Mouse (Mus musculus) MEL (cell line): Measurements from ENCODE around the gene Snx4. TPM values are rescaled to one million over a fixed set of nuclear protein-coding genes. Genes with fewer than 3 reads are reported as not detected.
A peak's percentile ranks its signal among the peaks of the same experiment; 100 is the strongest.

Experiments used
- DNase-seq: peaks from one replicate; pipeline ENCODE4 v3.0.0; 2011; ENCODE audit warnings: low read depth, low spot score
- H3K27ac ChIP-seq: 2 replicates; pipeline ENCODE4 v1.5.1; 2012; ENCODE audit warnings: low read depth, mild to moderate bottlenecking, control low read depth, low read length, moderate library complexity; ENCODE audit not compliant: control insufficient read depth
- H3K27me3 ChIP-seq, 2 experiments: fragments of 150-350 bp in 1 of 2; sonication (generic) in 1 of 2; 2 replicates each; pipeline ENCODE4 v1.6.1; 2012; ENCODE audit warnings: low read length in 2 of 2, mild to moderate bottlenecking in 2 of 2, improper control_type of control experiment in 1 of 2, moderate library complexity in 1 of 2; ENCODE audit not compliant: insufficient read depth in 2 of 2, control insufficient read depth in 1 of 2
- H3K36me3 ChIP-seq, 2 experiments: 2 replicates each; pipeline ENCODE4 v1.6.1; 2012 to 2014; ENCODE audit warnings: low read length in 2 of 2, improper control_type of control experiment in 1 of 2, inconsistent platforms in 1 of 2, mild to moderate bottlenecking in 1 of 2; ENCODE audit not compliant: insufficient read depth in 2 of 2, control insufficient read depth in 1 of 2
- H3K4me1 ChIP-seq, 2 experiments: fragments of 150-350 bp in 1 of 2; sonication (generic) in 1 of 2; 2 replicates each; pipeline ENCODE4 v1.6.1; 2012; ENCODE audit warnings: low read length in 2 of 2, improper control_type of control experiment in 1 of 2, mild to moderate bottlenecking in 1 of 2; ENCODE audit not compliant: insufficient read depth in 2 of 2, control insufficient read depth in 1 of 2
- H3K4me3 ChIP-seq, 2 experiments: fragments of 150-350 bp in 1 of 2; sonication (generic) in 1 of 2; 2 replicates each; pipeline ENCODE4 v1.5.1; 2012; ENCODE audit warnings: low read depth in 2 of 2, low read length in 2 of 2, mild to moderate bottlenecking in 2 of 2, moderate library complexity in 2 of 2, control low read depth in 1 of 2, improper control_type of control experiment in 1 of 2; ENCODE audit not compliant: control insufficient read depth in 1 of 2, insufficient read depth in 1 of 2
- H3K79me2 ChIP-seq: 2 replicates; pipeline ENCODE4 v1.6.1; 2012; ENCODE audit warnings: mild to moderate bottlenecking, low read length, moderate library complexity; ENCODE audit not compliant: control insufficient read depth, poor library complexity, insufficient read depth
- H3K9ac ChIP-seq: 2 replicates; pipeline ENCODE4 v1.6.1; 2012; ENCODE audit warnings: low read depth, mild to moderate bottlenecking, control low read depth, low read length, moderate library complexity; ENCODE audit not compliant: control insufficient read depth, poor library complexity, severe bottlenecking
- H3K9me3 ChIP-seq: fragments of 150-350 bp; sonication (generic); replicated peaks from 2 replicates; pipeline ENCODE4 v1.6.1; 2012; ENCODE audit warnings: mild to moderate bottlenecking, low read length, improper control_type of control experiment, moderate library complexity; ENCODE audit not compliant: insufficient read depth
- BHLHE40 ChIP-seq: IDR thresholded peaks from 2 replicates; pipeline ENCODE4 v1.6.1; 2012; ENCODE audit warnings: low read depth, mild to moderate bottlenecking, inconsistent platforms, low read length, improper control_type of control experiment, borderline replicate concordance
- CHD2 ChIP-seq: IDR thresholded peaks from 2 replicates; pipeline ENCODE4 v1.6.1; 2011; ENCODE audit warnings: low read length, improper control_type of control experiment
- E2F4 ChIP-seq: IDR thresholded peaks from 2 replicates; pipeline ENCODE4 v1.6.1; 2011; ENCODE audit warnings: low read depth, low read length, improper control_type of control experiment, borderline replicate concordance
- EP300 ChIP-seq, 2 experiments: IDR thresholded peaks; 2 replicates each; pipeline ENCODE4 v1.6.1; 2011; ENCODE audit warnings: improper control_type of control experiment in 2 of 2, low read length in 2 of 2, low read depth in 1 of 2, mild to moderate bottlenecking in 1 of 2
- ETS1 ChIP-seq: IDR thresholded peaks from 2 replicates; pipeline ENCODE4 v1.6.1; 2012; ENCODE audit warnings: low read depth, mild to moderate bottlenecking, inconsistent platforms, low read length, improper control_type of control experiment, moderate library complexity
- GABPA ChIP-seq: IDR thresholded peaks from 2 replicates; pipeline ENCODE4 v1.6.1; 2012; ENCODE audit warnings: low read depth, mild to moderate bottlenecking, inconsistent platforms, low read length, improper control_type of control experiment, moderate library complexity
- GATA1 ChIP-seq: IDR thresholded peaks from 2 replicates; pipeline ENCODE4 v1.6.1; 2011; ENCODE audit warnings: low read depth, low read length, improper control_type of control experiment
- HCFC1 ChIP-seq: IDR thresholded peaks from 2 replicates; pipeline ENCODE4 v1.6.1; 2012; ENCODE audit warnings: low read depth, mild to moderate bottlenecking, inconsistent platforms, low read length, improper control_type of control experiment, moderate library complexity
- JUND ChIP-seq: IDR thresholded peaks from 2 replicates; pipeline ENCODE4 v1.6.1; 2011; ENCODE audit warnings: low read depth, mild to moderate bottlenecking, improper control_type of control experiment, low read length
- MAX ChIP-seq: IDR thresholded peaks from 2 replicates; pipeline ENCODE4 v1.6.1; 2011; ENCODE audit warnings: low read length, improper control_type of control experiment
- MEF2A ChIP-seq: IDR thresholded peaks from 2 replicates; pipeline ENCODE4 v1.6.1; 2014; ENCODE audit warnings: low read depth, mild to moderate bottlenecking, inconsistent platforms, low read length, improper control_type of control experiment; ENCODE audit not compliant: poor library complexity, insufficient replicate concordance, severe bottlenecking; ENCODE audit errors: extremely low read depth
- MXI1 ChIP-seq: IDR thresholded peaks from 2 replicates; pipeline ENCODE4 v1.6.1; 2011; ENCODE audit warnings: mild to moderate bottlenecking, low read depth, low read length, improper control_type of control experiment
- MYB ChIP-seq: IDR thresholded peaks from 2 replicates; pipeline ENCODE4 v1.6.1; 2011; ENCODE audit warnings: mild to moderate bottlenecking, low read depth, low read length, improper control_type of control experiment
- MYC ChIP-seq: IDR thresholded peaks from 2 replicates; pipeline ENCODE4 v1.6.1; 2011; ENCODE audit warnings: low read depth, mild to moderate bottlenecking, low read length, improper control_type of control experiment, moderate library complexity
- NRF1 ChIP-seq: IDR thresholded peaks from 2 replicates; pipeline ENCODE4 v1.6.1; 2014; ENCODE audit warnings: low read depth, mild to moderate bottlenecking, inconsistent platforms, low read length, improper control_type of control experiment, moderate library complexity; ENCODE audit not compliant: poor library complexity, insufficient read depth, severe bottlenecking
- POLR2AphosphoS5 ChIP-seq: IDR thresholded peaks from 2 replicates; pipeline ENCODE4 v1.6.1; 2012; ENCODE audit warnings: low read depth, borderline replicate concordance, mild to moderate bottlenecking, inconsistent platforms, low read length, moderate library complexity, mixed read lengths
- RAD21 ChIP-seq: IDR thresholded peaks from 2 replicates; pipeline ENCODE4 v1.6.1; 2011; ENCODE audit warnings: mild to moderate bottlenecking, low read depth, low read length, improper control_type of control experiment
- RCOR1 ChIP-seq: IDR thresholded peaks from 2 replicates; pipeline ENCODE4 v1.6.1; 2012; ENCODE audit warnings: low read depth, mild to moderate bottlenecking, inconsistent platforms, low read length, improper control_type of control experiment
- SIN3A ChIP-seq: IDR thresholded peaks from 2 replicates; pipeline ENCODE4 v1.6.1; 2012; ENCODE audit warnings: low read length, improper control_type of control experiment, inconsistent platforms
- TAL1 ChIP-seq: IDR thresholded peaks from 2 replicates; pipeline ENCODE4 v1.6.1; 2012; ENCODE audit warnings: mild to moderate bottlenecking, inconsistent platforms, low read length, moderate library complexity, mixed read lengths
- TBP ChIP-seq: IDR thresholded peaks from 2 replicates; pipeline ENCODE4 v1.8.0; 2011; ENCODE audit warnings: low read depth, low read length, improper control_type of control experiment
- TCF12 ChIP-seq: IDR thresholded peaks from 2 replicates; pipeline ENCODE4 v1.6.1; 2014; ENCODE audit warnings: low read depth, mild to moderate bottlenecking, inconsistent platforms, low read length, improper control_type of control experiment, moderate library complexity
- UBTF ChIP-seq: IDR thresholded peaks from 2 replicates; pipeline ENCODE4 v1.6.1; 2012; ENCODE audit warnings: low read depth, mild to moderate bottlenecking, inconsistent platforms, low read length, improper control_type of control experiment, moderate library complexity, borderline replicate concordance; ENCODE audit not compliant: insufficient read depth
- ZNF384 ChIP-seq: IDR thresholded peaks from 2 replicates; pipeline ENCODE4 v1.6.1; 2012; ENCODE audit warnings: low read depth, mild to moderate bottlenecking, inconsistent platforms, low read length, improper control_type of control experiment
- polyA plus RNA-seq, 2 experiments: library from polyadenylated mRNA; stranded (reverse) in 1 of 2; unstranded in 1 of 2; fragments of >175 nt in 1 of 2; fragments of >200 nt in 1 of 2; gene quantifications; 2 replicates each; pipeline versions ENCODE4 v1.2.1 to v1.2.4; 2012; ENCODE audit warnings: low replicate concordance in 2 of 2, low read depth in 1 of 2; ENCODE audit not compliant: insufficient read length in 2 of 2, insufficient read depth in 1 of 2, missing spikeins in 1 of 2
- total RNA-seq: library from RNA; depleted of rRNA; stranded (reverse); fragments of 300-350 nt; gene quantifications from 2 replicates; pipeline ENCODE4 v1.2.3, GENCODE M21; 2012

Snx4 gene
- total and polyA plus RNA-seq, 3 experiments = 34.7 to 36.1 TPM; not detected in 1

DNA sequence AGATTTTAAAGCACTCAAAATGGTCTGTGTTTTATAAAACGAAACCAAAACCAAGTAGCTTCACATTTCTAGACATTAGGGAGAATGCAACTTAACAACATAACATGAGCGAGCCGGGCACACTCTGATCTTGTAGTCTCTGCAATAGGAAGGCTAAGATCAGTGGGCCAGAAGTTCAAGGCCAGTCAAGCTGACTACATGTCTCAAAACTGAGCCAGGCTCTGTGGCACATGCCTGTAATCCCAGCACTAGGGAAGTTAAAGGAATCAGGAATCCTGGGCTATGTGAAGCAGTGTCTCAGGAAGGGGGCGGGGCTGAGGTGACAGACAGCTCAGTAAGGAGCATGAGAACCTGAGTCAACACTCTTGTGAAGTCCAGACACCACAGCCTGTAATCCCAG lies 93.6 kb downstream of the Snx4 start:
- peak; percentile 51 for DNase-seq
- H3K27ac ChIP-seq = no peak overlapping the region
- H3K4me1 ChIP-seq = peaks cover 3 to 8% of the 10 kb centered on the region in 2 experiments; a peak in 2 of 4 replicates
- H3K36me3 ChIP-seq = peaks cover 0 to 3% of the 10 kb centered on the region in 2 experiments; a peak in 2 of 4 replicates
- H3K79me2 ChIP-seq = no peaks in the 10 kb centered on the region
- peaks cover 0 to 1% of the 10 kb centered on the region in 2 experiments; a peak in 1 of 4 replicates for H3K27me3 ChIP-seq
- H3K9ac ChIP-seq = peak overlapping the region; percentile 17; the same call in 1 of the 2 replicates
- no peaks in the 10 kb centered on the region for H3K9me3 ChIP-seq
- peak overlapping the region; percentile 62 to 98 for H3K4me3 ChIP-seq
- TF ChIP-seq TBP (no peak), RAD21 (no peak), EP300 (IDR thresholded peaks at IDR 0.05; ENCODE audit: low read depth in 1 of 2, low read length in 2 of 2) (no peak), E2F4 (no peak), MXI1 (peak; percentile 57; the same call in 1 of the 2 replicates), SIN3A (no peak; the same call in 1 of the 2 replicates), JUND (no peak), ETS1 (peak; percentile 30; the same call in 1 of the 2 replicates)

DNA sequence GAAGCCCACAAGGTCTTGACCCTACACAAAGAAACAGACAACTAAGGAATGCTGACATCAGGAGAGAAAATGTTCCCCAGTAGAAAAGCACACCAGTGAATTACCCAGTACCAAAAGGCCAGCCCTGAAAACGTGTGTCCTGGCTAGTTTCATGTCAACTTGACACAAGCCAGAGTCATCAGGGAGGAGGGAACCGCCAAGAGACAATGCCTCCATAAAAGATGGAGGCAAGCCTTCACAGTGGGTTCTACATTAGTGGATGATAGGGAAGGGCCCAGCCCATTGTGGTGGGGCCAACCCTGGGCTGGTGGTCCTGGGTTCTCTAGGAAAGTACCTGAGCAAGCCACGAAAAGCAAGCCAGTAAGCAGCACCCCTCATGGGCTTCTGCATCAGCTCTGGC lies 95.1 kb downstream of the Snx4 start:
- Histone ChIP-seq H3K9me3 (no peaks in the 10 kb centered on the region), H3K79me2 (no peaks in the 10 kb centered on the region), H3K27me3 (peaks cover 0 to 1% of the 10 kb centered on the region in 2 experiments; a peak in 1 of 4 replicates), H3K4me1 (peaks cover 3 to 6% of the 10 kb centered on the region in 2 experiments; a peak in 2 of 4 replicates)
- DNase-seq = no peak
- TF ChIP-seq GATA1 (no peak), POLR2AphosphoS5 (no peak), ZNF384 (no peak), HCFC1 (no peak), TBP (no peak), UBTF (no peak), NRF1 (no peak), JUND (no peak), MYB (no peak), MYC (no peak), RCOR1 (no peak), MEF2A (no peak), CHD2 (no peak), MAX (no peak), GABPA (no peak), TAL1 (no peak), BHLHE40 (no peak), SIN3A (no peak), MXI1 (no peak), TCF12 (no peak)
- TF ChIP-seq, all 39 proteins: peak for 0
- no peak overlapping the region for H3K9ac ChIP-seq
- peaks cover 0 to 3% of the 10 kb centered on the region in 2 experiments; a peak in 2 of 4 replicates for H3K36me3 ChIP-seq
- H3K27ac ChIP-seq = no peak overlapping the region
- H3K4me3 ChIP-seq = no peak overlapping the region
